Mouse (Mus musculus) embryonic fibroblast, embryonic 13.5 days (primary cell): ENCODE measurements around the gene Anp32b. TPM values are rescaled to one million over a fixed set of nuclear protein-coding genes. Genes with fewer than 3 reads are reported as not detected.

Experiments
- H3K27ac ChIP-seq: 2 replicates; pipeline ENCODE4 v1.5.1; 2012; ENCODE audit warnings: low read length, control low read depth, inconsistent platforms; ENCODE audit not compliant: insufficient read depth
- H3K4me1 ChIP-seq: 2 replicates; pipeline ENCODE4 v1.6.1; 2011; ENCODE audit warnings: low read length; ENCODE audit not compliant: control insufficient read depth, insufficient read depth
- H3K4me3 ChIP-seq: 2 replicates; pipeline ENCODE4 v1.5.1; 2011; ENCODE audit warnings: mild to moderate bottlenecking, control low read depth, low read length; ENCODE audit not compliant: insufficient read depth
- CTCF ChIP-seq: IDR thresholded peaks from 2 replicates; pipeline ENCODE4 v1.5.1; 2011; ENCODE audit warnings: mild to moderate bottlenecking, control low read depth, low read length, moderate library complexity, borderline replicate concordance; ENCODE audit not compliant: insufficient read depth
- POLR2A ChIP-seq: IDR thresholded peaks from 2 replicates; pipeline ENCODE4 v1.6.1; 2011; ENCODE audit warnings: low read depth, mild to moderate bottlenecking, control low read depth, low read length, moderate library complexity
- polyA plus RNA-seq: library from polyadenylated mRNA; stranded (reverse); fragments of >200 nt; gene quantifications from 2 replicates; pipeline ENCODE4 v1.2.4, GENCODE M21; 2011; ENCODE audit warnings: low read depth; ENCODE audit not compliant: missing spikeins, insufficient read length

Anp32b gene
- polyA plus RNA-seq, 1 experiment, result 231 TPM

- TF ChIP-seq CTCF (no peak), POLR2A (no peak)
- Histone ChIP-seq H3K4me1 (no peaks in the 10 kb centered on the region), H3K4me3 (no peak overlapping the region), H3K27ac (no peak overlapping the region)
Measured at GRCm38 (mm10) chr4:46428903-46429499, 21.7 kb upstream of the Anp32b start.

DNA sequence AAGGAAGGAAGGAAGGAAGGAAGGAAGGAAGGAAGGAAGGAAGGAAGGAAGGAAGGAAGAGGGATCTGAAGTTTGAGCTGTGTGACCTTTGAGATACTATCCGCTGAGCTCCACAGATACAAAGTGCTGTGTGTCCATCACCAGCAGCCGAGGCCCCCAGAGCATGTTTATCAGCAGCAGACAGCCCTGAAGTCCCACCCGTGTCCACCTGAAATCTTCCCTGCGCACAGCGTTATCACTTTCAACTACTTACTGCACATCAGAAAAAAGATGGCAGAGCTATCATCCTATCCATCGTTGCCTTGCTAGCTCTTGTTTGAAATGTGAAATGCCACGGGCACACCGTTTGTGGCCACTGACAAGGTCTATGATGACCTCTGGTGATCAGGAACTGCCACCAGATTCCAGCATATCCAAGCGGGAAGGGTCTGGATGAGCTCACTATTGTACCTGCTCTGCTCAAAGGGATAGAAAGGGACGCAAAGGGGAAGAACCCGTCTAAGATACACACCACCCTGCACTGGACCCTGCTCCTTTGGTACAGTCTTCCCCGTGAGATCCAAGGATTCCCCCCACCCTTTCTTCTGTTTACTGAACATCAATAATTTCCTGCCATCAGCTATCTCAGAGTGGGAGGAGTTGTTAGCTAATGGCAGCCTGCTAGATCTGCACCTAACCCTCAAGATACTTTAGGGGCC lies 18.2 kb upstream of the Anp32b start:
- Histone ChIP-seq H3K27ac (no peak overlapping the region), H3K4me3 (no peak overlapping the region), H3K4me1 (no peaks in the 10 kb centered on the region)
- no peak for TF ChIP-seq POLR2A
- TF ChIP-seq CTCF, result no peak

- TF ChIP-seq CTCF, result no peak
- TF ChIP-seq POLR2A, result no peak
- no peak overlapping the region for H3K4me3 ChIP-seq
- H3K27ac ChIP-seq, result no peak overlapping the region
- no peaks in the 10 kb centered on the region for H3K4me1 ChIP-seq
Measured at GRCm38 (mm10) chr4:46442501-46442900, 8.2 kb upstream of the Anp32b start.

DNA sequence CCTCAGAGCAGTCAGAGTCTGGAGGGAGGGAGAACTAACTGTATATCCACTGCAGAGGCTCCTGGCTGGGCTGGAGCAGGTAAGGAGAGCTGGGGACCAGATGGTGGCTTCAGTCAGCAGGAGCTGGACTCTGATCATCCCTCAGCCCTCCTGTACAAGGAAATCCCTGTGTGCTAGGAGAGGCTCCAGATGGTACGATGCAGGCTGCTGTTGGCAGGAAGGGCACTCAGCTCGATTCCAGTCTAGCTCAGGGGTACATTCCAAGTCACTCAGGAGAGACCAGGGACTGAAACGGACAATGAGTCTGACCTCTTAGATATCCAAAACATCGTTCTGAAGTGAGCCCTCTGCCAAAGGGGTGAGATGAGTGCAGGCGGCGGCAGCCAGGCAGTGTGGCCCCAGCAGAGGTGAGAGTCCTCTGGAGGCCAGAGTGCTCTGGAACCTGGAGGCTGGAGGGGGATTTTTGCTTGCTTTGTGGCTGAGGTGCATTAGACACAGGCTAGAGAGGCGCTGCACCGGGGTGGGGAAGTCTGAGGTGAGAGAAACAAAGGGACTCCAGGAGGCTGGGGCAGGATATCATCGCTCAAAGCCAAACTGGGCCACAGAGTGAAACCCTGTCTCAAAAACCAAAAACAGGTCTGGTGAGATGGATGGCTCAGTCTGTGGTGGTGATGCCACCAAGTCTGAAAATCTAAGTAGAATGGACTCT lies 5.3 kb upstream of the Anp32b start:
- H3K27ac ChIP-seq, result no peak overlapping the region
- no peak overlapping the region for H3K4me3 ChIP-seq
- H3K4me1 ChIP-seq, result no peaks in the 10 kb centered on the region
- TF ChIP-seq POLR2A, result no peak
- no peak for TF ChIP-seq CTCF

DNA sequence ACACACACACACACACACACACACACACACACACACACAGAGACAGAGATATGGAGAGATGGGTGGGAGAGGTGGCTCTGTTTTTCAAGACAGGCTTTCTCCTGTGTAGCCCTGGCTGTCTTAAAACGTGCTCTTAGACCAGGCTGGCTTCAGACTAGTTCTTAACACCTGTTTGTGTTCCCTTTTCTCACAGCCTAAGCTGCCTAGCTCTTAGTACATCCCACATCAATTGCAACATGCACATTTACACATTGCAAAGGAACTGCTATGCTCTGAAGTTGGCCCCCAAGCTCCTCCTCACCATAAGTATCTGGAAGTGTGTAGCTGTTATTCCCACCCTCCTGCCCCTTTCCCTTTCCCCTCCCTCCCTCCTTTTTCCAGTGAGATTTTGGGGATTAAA lies 3.2 kb upstream of the Anp32b start:
- no peak overlapping the region for H3K27ac ChIP-seq

DNA sequence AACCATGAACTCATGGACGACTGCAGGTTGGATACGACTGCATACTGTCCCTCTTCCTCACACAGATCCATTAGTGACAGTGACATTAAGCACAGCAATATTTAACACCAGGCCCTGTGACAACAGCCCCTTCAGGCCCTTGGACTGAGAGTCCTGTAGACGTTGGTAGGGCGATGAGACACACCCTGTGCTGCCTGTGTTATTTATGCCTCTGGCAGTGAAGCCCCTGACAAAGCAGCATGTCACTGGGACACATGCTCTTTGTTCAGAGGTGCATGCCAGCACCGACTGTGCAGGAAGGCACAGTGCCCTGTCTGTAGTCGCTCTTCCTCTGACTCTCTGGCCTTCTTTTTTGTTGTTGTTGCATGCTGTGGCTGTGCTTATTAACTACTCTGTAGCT lies 1.8 kb upstream of the Anp32b start:
- no peaks in the 10 kb centered on the region; the same call in 1 of the 2 replicates for H3K4me1 ChIP-seq
- H3K4me3 ChIP-seq, result no peak overlapping the region
- H3K27ac ChIP-seq, result no peak overlapping the region
- TF ChIP-seq POLR2A, result no peak
- TF ChIP-seq CTCF, result no peak

More for the DNA sequence above, 3.2 kb upstream of the Anp32b start:
- no peak for TF ChIP-seq POLR2A
- H3K4me1 ChIP-seq, result no peaks in the 10 kb centered on the region
- H3K4me3 ChIP-seq, result no peak overlapping the region

GRCm38 (mm10) chr4:46450020-46450518 lies 633 bp upstream of the Anp32b start:
- Histone ChIP-seq H3K27ac (peak overlapping the region; percentile 53), H3K4me3 (peak overlapping the region; percentile 24), H3K4me1 (peaks cover 3% of the 10 kb centered on the region; the same call in 1 of the 2 replicates)
- TF ChIP-seq CTCF (no peak), POLR2A (no peak)

DNA sequence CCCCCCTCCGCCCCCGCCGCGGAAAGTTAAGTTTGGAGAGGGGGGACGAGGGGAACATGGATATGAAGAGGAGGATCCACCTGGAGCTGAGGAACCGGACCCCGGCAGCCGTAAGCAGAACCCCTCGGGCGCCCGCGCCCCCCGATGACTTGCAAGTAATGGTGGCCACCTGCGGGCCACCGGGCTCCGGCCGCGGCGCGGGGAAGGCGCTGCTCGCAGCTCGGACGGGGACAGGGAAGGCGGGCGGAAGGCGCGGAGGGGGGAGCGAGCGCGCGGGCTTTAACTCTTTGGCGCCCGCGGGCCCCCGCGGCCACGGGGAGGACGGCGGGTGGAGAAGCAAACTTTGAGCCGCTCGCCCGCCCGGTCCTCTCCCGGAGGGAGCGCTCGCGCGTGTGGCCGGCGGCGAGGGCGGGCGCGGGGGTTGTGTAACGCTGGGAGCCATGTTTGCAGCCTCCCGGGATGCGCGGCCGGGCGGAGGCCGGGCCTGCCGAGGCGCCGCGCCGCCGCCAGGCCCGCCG lies 597 bp downstream of the Anp32b start:
- Histone ChIP-seq H3K4me3 (peak overlapping the region; percentile 89), H3K27ac (peak overlapping the region; percentile 94), H3K4me1 (peaks cover 6% of the 10 kb centered on the region)
- peak; percentile 33; the same call in 1 of the 2 replicates for TF ChIP-seq POLR2A
- TF ChIP-seq CTCF, result no peak

- TF ChIP-seq POLR2A, result no peak
- TF ChIP-seq CTCF, result no peak
- Histone ChIP-seq H3K4me1 (peaks cover 6% of the 10 kb centered on the region), H3K27ac (peak overlapping the region; percentile 94), H3K4me3 (peak overlapping the region; percentile 89)
Measured at GRCm38 (mm10) chr4:46451758-46452480, 1.2 kb downstream of the Anp32b start.

GRCm38 (mm10) chr4:46452481-46452850 lies 1.8 kb downstream of the Anp32b start:
- Histone ChIP-seq H3K27ac (peak overlapping the region; percentile 94), H3K4me3 (peak overlapping the region; percentile 57), H3K4me1 (peaks cover 6% of the 10 kb centered on the region)
- no peak for TF ChIP-seq CTCF
- TF ChIP-seq POLR2A, result peak; percentile 65
